Mouse (Mus musculus): Measurements from ENCODE around the gene Zfp366. TPM values are rescaled to one million over a fixed set of nuclear protein-coding genes. Genes with fewer than 3 reads are reported as not detected.

Zfp366 gene
- polyA plus RNA-seq (2012; fragmentation: generic; extraction: Trizol), result not detected

GRCm38 (mm10) chr13:99184155-99184886 is at the start of gene Zfp366:
Zfp366 (plus strand) TSS chr13:99184823.

Other genes with a start within 250 kb of the Zfp366 start
- not detected for gene 1700024P04Rik, start 200.3 kb upstream of the Zfp366 start, polyA plus RNA-seq (2012; fragmentation: generic; extraction: Trizol)
- 10 to 100 TPM in 1 of 2 experiments, 1 to 10 TPM in 1; 9.8 to 18.5 TPM for gene Ptcd2, start 159.9 kb downstream of the Zfp366 start, polyA plus RNA-seq (2012; fragmentation: generic; extraction: Trizol)
- gene Mrps27, start 160.0 kb downstream of the Zfp366 start, polyA plus RNA-seq (2012; fragmentation: generic; extraction: Trizol), result 10 to 100 TPM; 26.1 to 34.8 TPM

All from C3H10T1/2 (cell line).